Mouse (Mus musculus): ENCODE measurements around the gene Gm10518.
A peak's percentile ranks its signal among the peaks of the same experiment; 100 is the strongest.
"Not testable (repeated sequence)": the region's sequence is repeated elsewhere in the genome, so short reads cannot be mapped to it uniquely, and the experiment has no call there.

Gm10518 gene

GRCm38 (mm10) chr1:179802610-179803512 lies at the start of gene Gm10518:
Gene Gm10518 (plus strand): TSS chr1:179803376.
- peak; percentile 60 to 65 for DNase-seq (ENCODE audit: low spot score in 2 of 2)

- DNase-seq (ENCODE audit: low spot score in 2 of 2) = no peak
These were observed 46.7 kb upstream of the Gm10518 start for GRCm38 (mm10) chr1:179756477-179756876.

GRCm38 (mm10) chr1:179760086-179760485 lies 43.1 kb upstream of the Gm10518 start:
- no peak for DNase-seq (ENCODE audit: low spot score in 2 of 2)

GRCm38 (mm10) chr1:179760553-179760952 lies 42.6 kb upstream of the Gm10518 start:
- DNase-seq (ENCODE audit: low spot score in 2 of 2) = no peak

- no peak for DNase-seq (ENCODE audit: low spot score in 2 of 2)
These were observed 26.3 kb upstream of the Gm10518 start for GRCm38 (mm10) chr1:179776831-179777230.

GRCm38 (mm10) chr1:179784098-179784497 lies 19.1 kb upstream of the Gm10518 start:
- no peak for DNase-seq (ENCODE audit: low spot score in 2 of 2)

GRCm38 (mm10) chr1:179785502-179785901 lies 17.7 kb upstream of the Gm10518 start:
- no peak for DNase-seq (ENCODE audit: low spot score in 2 of 2)

- no peak for DNase-seq (ENCODE audit: low spot score in 2 of 2)
These were observed 15.9 kb upstream of the Gm10518 start for GRCm38 (mm10) chr1:179787281-179787680.

- no peak for DNase-seq (ENCODE audit: low spot score in 2 of 2)
These were observed 4.4 kb upstream of the Gm10518 start for GRCm38 (mm10) chr1:179798794-179799193.

GRCm38 (mm10) chr1:179803513-179804139 lies 450 bp downstream of the Gm10518 start, which contains the start of gene Ahctf1:
Gene Ahctf1 (minus strand): TSS chr1:179803680.
- DNase-seq (ENCODE audit: low spot score in 2 of 2) = peak; percentile 98 to 99

- DNase-seq (ENCODE audit: low spot score in 2 of 2) = no peak
These were observed 1.1 kb downstream of the Gm10518 start for GRCm38 (mm10) chr1:179804140-179804881.

GRCm38 (mm10) chr1:179805751-179806150 lies 2.6 kb downstream of the Gm10518 start:
- DNase-seq (ENCODE audit: low spot score in 2 of 2) = no peak

GRCm38 (mm10) chr1:179807468-179807867 lies 4.3 kb downstream of the Gm10518 start:
- DNase-seq (ENCODE audit: low spot score in 2 of 2) = no peak

GRCm38 (mm10) chr1:179808300-179808699 lies 5.1 kb downstream of the Gm10518 start:
- no peak for DNase-seq (ENCODE audit: low spot score in 2 of 2)

- no peak for DNase-seq (ENCODE audit: low spot score in 2 of 2)
These were observed 10.2 kb downstream of the Gm10518 start for GRCm38 (mm10) chr1:179813385-179813784.

GRCm38 (mm10) chr1:179814616-179815015 lies 11.4 kb downstream of the Gm10518 start:
- no peak for DNase-seq (ENCODE audit: low spot score in 2 of 2)

GRCm38 (mm10) chr1:179818490-179819278 lies 15.5 kb downstream of the Gm10518 start:
- not testable (repeated sequence) for DNase-seq (ENCODE audit: low spot score in 2 of 2)

- no peak for DNase-seq (ENCODE audit: low spot score in 2 of 2)
These were observed 21.4 kb downstream of the Gm10518 start for GRCm38 (mm10) chr1:179824549-179824948.

GRCm38 (mm10) chr1:179828051-179828450 lies 24.9 kb downstream of the Gm10518 start:
- DNase-seq (ENCODE audit: low spot score in 2 of 2) = no peak

- DNase-seq (ENCODE audit: low spot score in 2 of 2) = no peak
These were observed 25.7 kb downstream of the Gm10518 start for GRCm38 (mm10) chr1:179828900-179829299.

- DNase-seq (ENCODE audit: low spot score in 2 of 2) = no peak
These were observed 29.6 kb downstream of the Gm10518 start for GRCm38 (mm10) chr1:179832710-179833240.

All from urinary bladder, postnatal 4 days (tissue).